Mouse (Mus musculus): ENCODE results near the gene Anks1. TPM values are rescaled to one million over a fixed set of nuclear protein-coding genes. Genes with fewer than 3 reads are reported as not detected.

Anks1 gene
- polyA plus RNA-seq, 1 experiment from 2014 or later = 8.5 TPM

DNA sequence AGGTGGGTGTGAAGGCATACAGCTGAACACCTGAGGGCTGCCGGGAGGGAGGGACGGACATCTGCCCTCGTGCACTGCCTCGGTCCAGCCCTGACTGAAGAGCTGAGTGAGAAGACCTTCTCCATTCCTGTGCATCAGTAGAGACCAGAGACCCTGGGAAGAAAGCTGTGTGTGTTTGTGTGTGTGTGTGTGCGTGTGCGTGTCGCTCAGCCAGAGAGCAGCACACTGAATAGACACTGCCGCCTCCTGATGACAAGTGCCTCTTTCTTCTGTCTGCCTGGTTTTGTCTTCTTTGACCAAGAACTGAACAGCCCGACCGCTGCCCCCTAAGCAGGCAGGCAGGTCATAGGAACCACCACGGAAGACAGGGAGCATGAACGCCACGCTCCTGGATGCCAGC, 132.2 kb downstream of the Anks1 start:
- Histone ChIP-seq H3K9ac (no peak overlapping the region), H3K4me1 (replicated peaks) (peaks cover 30% of the 10 kb centered on the region), H3K27ac (no peak overlapping the region), H3K9me3 (replicated peaks) (no peaks in the 10 kb centered on the region), H3K36me3 (peaks cover 7% of the 10 kb centered on the region; the same call in 1 of the 2 replicates), H3K4me2 (no peak overlapping the region), H3K27me3 (no peaks in the 10 kb centered on the region), H3K4me3 (no peak overlapping the region)
- no peak for ATAC-seq (replicated peaks; ENCODE audit: insufficient number of reproducible peaks, insufficient read depth, low FRiP score, low read depth)
- WGBS = 92% methylated on average over 13 of the region's 13 CpGs

- Histone ChIP-seq H3K9ac (0 out of 2 replicates have a peak overlapping the region, but pooled peaks have one; percentile 5), H3K4me3 (no peak overlapping the region), H3K4me2 (peak overlapping the region; percentile 12; the same call in 1 of the 2 replicates)
Measured at GRCm38 (mm10) chr17:28042299-28042771, 133.2 kb downstream of the Anks1 start.

DNA sequence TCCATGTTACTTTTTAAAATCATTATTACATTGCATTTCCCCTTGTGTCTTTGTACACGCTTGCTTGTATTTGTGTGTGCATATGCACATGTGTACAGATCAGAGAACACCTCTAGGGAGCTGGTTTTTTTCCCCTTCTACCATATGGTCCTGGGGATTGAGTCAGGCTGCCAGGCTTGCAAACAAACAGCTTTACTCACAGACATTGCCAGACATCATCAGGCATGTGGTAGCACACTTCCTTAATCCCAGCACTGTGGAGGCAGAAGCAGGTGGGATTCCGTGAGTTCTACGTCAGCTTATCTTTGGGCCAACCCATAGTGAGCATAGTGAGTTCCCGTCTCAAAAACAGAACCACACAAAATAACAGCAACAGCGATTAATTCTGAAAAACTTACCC, 137.9 kb downstream of the Anks1 start:
- Histone ChIP-seq H3K9me3 (replicated peaks) (no peaks in the 10 kb centered on the region), H3K9ac (no peak overlapping the region), H3K4me2 (no peak overlapping the region), H3K4me1 (replicated peaks) (peaks cover 5% of the 10 kb centered on the region), H3K36me3 (peaks cover 20% of the 10 kb centered on the region; the same call in 1 of the 2 replicates), H3K4me3 (no peak overlapping the region), H3K27me3 (no peaks in the 10 kb centered on the region), H3K27ac (no peak overlapping the region)
- no peak for ATAC-seq (replicated peaks; ENCODE audit: insufficient number of reproducible peaks, insufficient read depth, low FRiP score, low read depth)
- WGBS = 86% methylated on average over 5 of the region's 5 CpGs

More at GRCm38 (mm10) chr17:28042299-28042771, 133.2 kb downstream of the Anks1 start:
- H3K36me3 ChIP-seq = peaks cover 7% of the 10 kb centered on the region; the same call in 1 of the 2 replicates
- 49% methylated on average over 23 of the region's 23 CpGs for WGBS
- H3K27me3 ChIP-seq = no peaks in the 10 kb centered on the region
- no peak overlapping the region for H3K27ac ChIP-seq
- H3K9me3 ChIP-seq (replicated peaks) = no peaks in the 10 kb centered on the region
- 0 out of 2 replicates have a peak, but pooled peaks have one; percentile 20 for ATAC-seq (replicated peaks; ENCODE audit: insufficient number of reproducible peaks, insufficient read depth, low FRiP score, low read depth)
- H3K4me1 ChIP-seq (replicated peaks) = peaks cover 23% of the 10 kb centered on the region

GRCm38 (mm10) chr17:28047520-28047919, 138.4 kb downstream of the Anks1 start:
- WGBS = 78% methylated on average over 5 of the region's 5 CpGs
- Histone ChIP-seq H3K27ac (no peak overlapping the region), H3K4me2 (no peak overlapping the region), H3K36me3 (peaks cover 23% of the 10 kb centered on the region; the same call in 1 of the 2 replicates), H3K27me3 (no peaks in the 10 kb centered on the region), H3K9ac (no peak overlapping the region), H3K4me1 (replicated peaks) (0 out of 2 replicates have a peak, but pooled peaks cover 2% of the 10 kb centered on the region), H3K9me3 (replicated peaks) (no peaks in the 10 kb centered on the region), H3K4me3 (no peak overlapping the region)
- no peak for ATAC-seq (replicated peaks; ENCODE audit: insufficient number of reproducible peaks, insufficient read depth, low FRiP score, low read depth)

DNA sequence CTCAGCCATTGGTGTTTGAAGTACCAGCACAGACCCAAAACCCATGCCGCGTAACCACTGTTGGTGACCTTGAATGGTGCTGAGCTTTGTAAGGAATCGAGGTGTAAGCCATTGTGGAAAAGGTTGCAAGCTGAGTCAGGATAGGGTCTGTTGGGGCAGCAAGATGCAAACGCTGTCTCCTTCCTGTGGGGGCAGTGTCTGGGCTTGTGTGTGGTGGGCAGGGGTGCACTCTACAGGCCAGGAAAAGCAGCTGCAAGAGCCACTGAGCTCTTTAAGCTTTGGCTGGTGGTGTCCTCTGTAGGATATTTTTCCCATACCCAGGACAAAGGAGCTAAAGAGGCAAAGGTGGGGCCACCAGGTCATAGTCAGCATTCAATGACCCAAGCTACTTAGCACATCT, 139.3 kb downstream of the Anks1 start:
- Histone ChIP-seq H3K36me3 (peaks cover 26% of the 10 kb centered on the region), H3K27ac (no peak overlapping the region), H3K4me2 (no peak overlapping the region), H3K9ac (no peak overlapping the region), H3K4me1 (replicated peaks) (no peaks in the 10 kb centered on the region), H3K27me3 (no peaks in the 10 kb centered on the region), H3K9me3 (replicated peaks) (no peaks in the 10 kb centered on the region), H3K4me3 (no peak overlapping the region)
- ATAC-seq (replicated peaks; ENCODE audit: insufficient number of reproducible peaks, insufficient read depth, low FRiP score, low read depth) = peak; percentile 69; the same call in 1 of the 2 replicates
- 45% methylated on average over 4 of the region's 4 CpGs for WGBS

- no peaks in the 10 kb centered on the region for H3K27me3 ChIP-seq
- no peak overlapping the region for H3K4me2 ChIP-seq
- peaks cover 39% of the 10 kb centered on the region for H3K36me3 ChIP-seq
- H3K27ac ChIP-seq = no peak overlapping the region
- H3K4me1 ChIP-seq (replicated peaks) = no peaks in the 10 kb centered on the region
- H3K4me3 ChIP-seq = no peak overlapping the region
- no peaks in the 10 kb centered on the region for H3K9me3 ChIP-seq (replicated peaks)
- no peak for ATAC-seq (replicated peaks; ENCODE audit: insufficient number of reproducible peaks, insufficient read depth, low FRiP score, low read depth)
- 89% methylated on average over 8 of the region's 8 CpGs for WGBS
- no peak overlapping the region for H3K9ac ChIP-seq
Measured at GRCm38 (mm10) chr17:28050210-28050609, 141.1 kb downstream of the Anks1 start.

DNA sequence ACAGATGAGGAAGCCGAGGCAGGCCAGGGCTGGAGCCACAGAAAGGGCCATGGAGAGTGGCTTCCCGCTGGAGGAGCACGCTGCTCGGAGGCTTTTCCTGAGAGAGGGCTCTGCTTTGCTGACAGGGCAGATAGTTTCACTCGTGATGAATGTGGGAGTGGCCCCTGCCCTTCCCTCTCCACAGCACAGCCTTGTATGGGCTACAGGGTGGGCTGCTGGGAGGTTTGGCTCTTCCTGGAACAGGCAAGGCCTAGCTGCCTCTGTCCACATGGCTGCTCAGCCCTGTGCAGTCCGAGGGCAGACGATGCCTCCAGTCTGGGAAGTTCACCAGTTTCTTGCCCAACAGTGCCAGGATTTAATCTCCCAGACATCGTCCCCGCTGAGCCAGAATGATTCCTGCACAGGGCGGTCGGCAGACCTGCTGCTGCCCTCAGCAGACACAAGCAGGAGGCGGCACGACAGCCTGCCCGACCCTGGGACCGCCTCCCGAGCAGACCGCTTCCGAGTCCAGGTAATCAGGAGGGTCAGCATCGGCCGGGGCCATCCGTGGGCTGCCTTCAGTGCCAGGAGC, 143.3 kb downstream of the Anks1 start:
- no peak for ATAC-seq (replicated peaks; ENCODE audit: insufficient number of reproducible peaks, insufficient read depth, low FRiP score, low read depth)
- no peaks in the 10 kb centered on the region for H3K27me3 ChIP-seq
- no peaks in the 10 kb centered on the region for H3K9me3 ChIP-seq (replicated peaks)
- no peak overlapping the region for H3K4me3 ChIP-seq
- H3K4me1 ChIP-seq (replicated peaks) = no peaks in the 10 kb centered on the region
- no peak overlapping the region for H3K4me2 ChIP-seq
- H3K36me3 ChIP-seq = peaks cover 46% of the 10 kb centered on the region
- no peak overlapping the region for H3K27ac ChIP-seq
- no peak overlapping the region for H3K9ac ChIP-seq
- WGBS = 79% methylated on average over 21 of the region's 21 CpGs

DNA sequence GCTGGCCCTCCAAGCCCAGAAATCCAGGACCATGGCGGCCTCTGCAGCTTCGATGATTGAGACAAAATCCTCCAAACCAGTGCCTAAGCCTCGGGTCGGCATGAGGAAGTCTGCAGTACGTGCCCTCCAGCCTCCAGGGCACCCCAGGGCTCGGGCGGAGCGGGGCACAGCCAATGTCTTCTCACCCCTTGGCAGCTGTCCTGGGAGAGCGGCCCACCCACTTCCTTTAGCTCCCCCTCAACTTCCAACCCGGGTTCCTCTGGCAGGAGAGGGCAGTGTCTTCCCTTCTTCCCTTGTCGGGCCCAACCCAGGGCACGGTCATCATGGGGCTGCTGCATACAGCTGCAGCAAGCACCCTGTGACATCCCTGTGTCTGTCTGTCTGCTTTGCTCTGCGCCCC, 149.2 kb downstream of the Anks1 start:
- peaks cover 45% of the 10 kb centered on the region for H3K36me3 ChIP-seq
- H3K4me2 ChIP-seq = no peak overlapping the region
- peaks cover 1% of the 10 kb centered on the region; the same call in 1 of the 2 replicates for H3K4me1 ChIP-seq (replicated peaks)
- H3K27me3 ChIP-seq = no peaks in the 10 kb centered on the region
- H3K9me3 ChIP-seq (replicated peaks) = no peaks in the 10 kb centered on the region
- H3K4me3 ChIP-seq = no peak overlapping the region
- WGBS = 78% methylated on average over 13 of the region's 13 CpGs
- H3K27ac ChIP-seq = no peak overlapping the region
- no peak for ATAC-seq (replicated peaks; ENCODE audit: insufficient number of reproducible peaks, insufficient read depth, low FRiP score, low read depth)
- no peak overlapping the region for H3K9ac ChIP-seq

DNA sequence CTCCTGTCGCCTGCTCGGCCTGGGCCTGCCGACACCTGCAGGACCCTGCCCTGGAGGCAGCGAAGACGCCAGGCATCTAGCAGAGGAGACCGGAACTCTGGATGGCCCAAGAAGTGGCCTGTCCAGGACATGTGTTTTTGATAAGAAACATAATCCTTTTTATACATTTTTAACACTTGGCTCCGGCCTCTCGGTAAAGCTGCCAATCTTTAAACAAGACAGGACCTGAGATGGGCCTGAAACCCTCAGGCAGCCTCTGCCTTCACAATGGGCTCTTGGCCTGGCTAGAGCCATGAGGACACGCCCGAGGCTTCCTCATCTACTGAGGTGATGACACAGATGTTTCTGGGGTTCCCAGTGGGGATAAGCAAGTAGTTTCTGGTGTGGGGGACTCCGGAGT, 151.6 kb downstream of the Anks1 start:
- Histone ChIP-seq H3K36me3 (peaks cover 31% of the 10 kb centered on the region; the same call in 1 of the 2 replicates), H3K27ac (no peak overlapping the region), H3K9me3 (replicated peaks) (no peaks in the 10 kb centered on the region), H3K4me1 (replicated peaks) (peaks cover 3% of the 10 kb centered on the region; the same call in 1 of the 2 replicates), H3K9ac (no peak overlapping the region), H3K4me2 (no peak overlapping the region), H3K27me3 (no peaks in the 10 kb centered on the region), H3K4me3 (no peak overlapping the region)
- ATAC-seq (replicated peaks; ENCODE audit: insufficient number of reproducible peaks, insufficient read depth, low FRiP score, low read depth) = no peak
- 79% methylated on average over 11 of the region's 11 CpGs for WGBS

DNA sequence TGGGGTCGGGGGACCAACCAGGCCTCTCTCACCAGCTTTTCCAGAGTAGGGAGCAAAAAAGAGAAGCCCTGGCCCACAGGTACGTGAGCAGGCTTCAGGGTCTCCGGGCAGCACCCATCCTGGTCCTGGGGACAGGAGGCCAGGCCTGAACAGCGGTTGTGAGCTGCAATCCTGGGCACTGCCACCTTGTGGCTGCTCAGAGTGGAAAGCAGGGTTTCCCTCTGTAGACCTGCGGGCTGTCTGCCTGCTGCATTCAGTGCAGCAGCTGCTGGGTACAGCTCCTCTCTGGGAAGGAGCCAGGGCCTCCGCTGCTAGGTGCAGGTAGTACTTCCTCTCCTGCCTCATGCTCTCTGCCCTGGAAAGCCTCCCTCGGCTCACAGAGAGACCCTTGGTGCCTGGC, 152.4 kb downstream of the Anks1 start:
- Histone ChIP-seq H3K27me3 (no peaks in the 10 kb centered on the region), H3K4me2 (no peak overlapping the region), H3K36me3 (peaks cover 28% of the 10 kb centered on the region; the same call in 1 of the 2 replicates), H3K27ac (no peak overlapping the region), H3K4me3 (no peak overlapping the region), H3K9me3 (replicated peaks) (no peaks in the 10 kb centered on the region), H3K4me1 (replicated peaks) (peaks cover 5% of the 10 kb centered on the region; the same call in 1 of the 2 replicates), H3K9ac (no peak overlapping the region)
- 59% methylated on average over 7 of the region's 7 CpGs for WGBS
- no peak for ATAC-seq (replicated peaks; ENCODE audit: insufficient number of reproducible peaks, insufficient read depth, low FRiP score, low read depth)

DNA sequence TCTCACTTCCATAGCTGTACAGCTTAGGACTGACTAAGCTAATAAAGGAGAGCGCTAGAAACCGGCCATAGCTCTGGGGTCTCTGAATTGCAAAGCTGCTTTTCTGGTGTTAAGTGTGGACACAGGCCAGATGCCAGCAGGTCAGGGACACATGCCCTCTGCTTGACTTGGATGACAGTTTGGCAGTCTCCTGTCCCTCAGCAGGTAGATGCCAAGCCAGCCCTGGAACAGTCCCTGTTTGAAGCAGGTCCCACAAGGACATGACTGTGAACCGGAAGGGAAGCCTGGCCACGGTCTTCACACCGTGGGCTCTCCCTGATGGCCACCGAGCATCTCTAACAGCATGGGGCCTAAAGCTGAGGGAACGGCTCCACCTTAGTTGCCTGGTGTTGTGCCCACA, 153.6 kb downstream of the Anks1 start:
- Histone ChIP-seq H3K4me1 (replicated peaks) (peaks cover 8% of the 10 kb centered on the region; the same call in 1 of the 2 replicates), H3K36me3 (peaks cover 25% of the 10 kb centered on the region; the same call in 1 of the 2 replicates), H3K27ac (no peak overlapping the region), H3K9me3 (replicated peaks) (no peaks in the 10 kb centered on the region), H3K4me2 (no peak overlapping the region), H3K4me3 (no peak overlapping the region), H3K27me3 (no peaks in the 10 kb centered on the region), H3K9ac (no peak overlapping the region)
- WGBS = 87% methylated on average over 7 of the region's 7 CpGs
- no peak for ATAC-seq (replicated peaks; ENCODE audit: insufficient number of reproducible peaks, insufficient read depth, low FRiP score, low read depth)

GRCm38 (mm10) chr17:28063163-28063562, 154.1 kb downstream of the Anks1 start:
- Histone ChIP-seq H3K4me3 (no peak overlapping the region), H3K27ac (no peak overlapping the region), H3K4me2 (no peak overlapping the region), H3K27me3 (no peaks in the 10 kb centered on the region), H3K9ac (no peak overlapping the region), H3K9me3 (replicated peaks) (no peaks in the 10 kb centered on the region), H3K36me3 (peaks cover 25% of the 10 kb centered on the region; the same call in 1 of the 2 replicates), H3K4me1 (replicated peaks) (peaks cover 8% of the 10 kb centered on the region; the same call in 1 of the 2 replicates)
- 76% methylated on average over 6 of the region's 6 CpGs for WGBS
- no peak for ATAC-seq (replicated peaks; ENCODE audit: insufficient number of reproducible peaks, insufficient read depth, low FRiP score, low read depth)
